7 mouse cellular contexts compared by ENCODE assay signal in the genomic region with DNA sequence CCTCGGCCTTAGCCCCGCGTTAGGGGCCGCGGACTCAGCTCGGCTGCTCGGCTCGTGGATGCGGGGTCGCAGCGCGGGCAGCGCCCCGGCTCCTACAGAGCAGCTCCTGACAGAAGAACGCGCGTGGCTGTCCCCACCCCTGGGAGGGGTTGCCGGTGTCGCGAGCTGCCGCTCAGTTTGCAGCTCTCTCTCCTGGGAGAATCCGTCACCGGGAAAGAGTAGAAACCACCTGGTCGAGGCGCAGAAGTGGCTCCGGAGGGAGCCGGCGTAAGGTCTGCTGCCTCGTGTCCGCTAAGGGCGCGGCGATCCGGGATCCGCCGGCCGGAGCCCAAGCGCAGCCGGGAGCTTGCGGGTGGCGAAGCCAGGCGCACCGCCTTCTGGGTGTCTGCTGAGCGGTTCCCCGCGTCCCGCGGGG. TPM values are rescaled to one million over a fixed set of nuclear protein-coding genes. Genes with fewer than 3 reads are reported as not detected.
DNase-seq lines count a peak whose midpoint lies in the region; ATAC-seq lines count a peak whose summit lies in the region.

No protein-coding gene starts in this region.

- DNase-seq in neural tube, embryonic 11.5 days (ENCODE audit: low spot score) = no peak
- no peak for DNase-seq in neural tube, embryonic 10.5 days (ENCODE audit: extremely low spot score, low spot score)
- peak; percentile 66 for DNase-seq in embryo, embryonic 11 days
- DNase-seq in hindbrain, embryonic 14.5 days (ENCODE audit: low spot score) = no peak
- DNase-seq in lung, postnatal 36 days = peak; percentile 63
- DNase-seq in layer of hippocampus, postnatal 10 days (ENCODE audit: low spot score in 2 of 2) = no peak
- DNase-seq in cerebellum, postnatal 25 days = no peak

- ATAC-seq in neural tube, embryonic 11.5 days (ENCODE audit: insufficient read depth, low FRiP score, low TSS enrichment) = peak; percentile 31
- peak; percentile 62 for ATAC-seq in hindbrain, embryonic 14.5 days (ENCODE audit: low FRiP score)

- H3K4me1 ChIP-seq in neural tube, embryonic 11.5 days (ENCODE audit: control insufficient read depth, insufficient read depth, low read length) = 0 out of 2 replicates have a peak, but pooled peaks cover 3% of the 10 kb centered on the region
- peaks cover 15% of the 10 kb centered on the region for H3K4me1 ChIP-seq in hindbrain, embryonic 14.5 days (replicated peaks; ENCODE audit: control insufficient read depth, insufficient read depth, low read length)

- no peaks in the 10 kb centered on the region for H3K9me3 ChIP-seq in neural tube, embryonic 11.5 days (ENCODE audit: control insufficient read depth, low read length)
- H3K9me3 ChIP-seq in hindbrain, embryonic 14.5 days (ENCODE audit: control insufficient read depth, low read length) = no peaks in the 10 kb centered on the region

- WGBS in neural tube, embryonic 11.5 days = under 1% methylated on average over 48 of the region's 48 CpGs
- under 1% methylated on average over 48 of the region's 48 CpGs for WGBS in hindbrain, embryonic 14.5 days

- H3K9ac ChIP-seq in neural tube, embryonic 11.5 days (ENCODE audit: low read length) = peak overlapping the region; percentile 67
- H3K9ac ChIP-seq in hindbrain, embryonic 14.5 days = peak overlapping the region; percentile 78

- peak overlapping the region; percentile 87 for H3K27ac ChIP-seq in neural tube, embryonic 11.5 days (ENCODE audit: low read depth, low read length)
- peak overlapping the region; percentile 98 for H3K27ac ChIP-seq in hindbrain, embryonic 14.5 days

- peak overlapping the region; percentile 99 for H3K4me2 ChIP-seq in neural tube, embryonic 11.5 days (ENCODE audit: low read depth)
- H3K4me2 ChIP-seq in hindbrain, embryonic 14.5 days (replicated peaks) = peak overlapping the region; percentile 97

- peak overlapping the region; percentile 66 for H3K4me3 ChIP-seq in neural tube, embryonic 11.5 days (ENCODE audit: low read depth, low read length)
- peak overlapping the region; percentile 73 for H3K4me3 ChIP-seq in hindbrain, embryonic 14.5 days (replicated peaks; ENCODE audit: low read length)

- 0 out of 2 replicates have a peak, but pooled peaks cover 6% of the 10 kb centered on the region for H3K27me3 ChIP-seq in neural tube, embryonic 11.5 days (ENCODE audit: control insufficient read depth, insufficient read depth, low read length)
- no peaks in the 10 kb centered on the region for H3K27me3 ChIP-seq in hindbrain, embryonic 14.5 days (ENCODE audit: control insufficient read depth, insufficient read depth, low read length)

- no peaks in the 10 kb centered on the region for H3K36me3 ChIP-seq in neural tube, embryonic 11.5 days (ENCODE audit: control insufficient read depth, insufficient read depth, low read length)
- H3K36me3 ChIP-seq in hindbrain, embryonic 14.5 days (replicated peaks; ENCODE audit: control insufficient read depth, insufficient read depth) = no peaks in the 10 kb centered on the region

RNA-seq across cellular contexts. Expression of a gene that starts 0.4 kb away (rescaled TPM):
- polyA plus RNA-seq in neural tube, embryonic 11.5 days (2014; fragmentation: Nextera tagmentation; extraction: Ambion mirVana) = 2.6 and 3.3 TPM in 2 replicates
- polyA plus RNA-seq in hindbrain, embryonic 14.5 days (2014; fragmentation: Nextera tagmentation; extraction: Ambion mirVana) = 12.3 and 15.0 TPM in 2 replicates
- 10 to 100 TPM; 29.0 to 33.2 TPM for total RNA-seq in layer of hippocampus, postnatal 10 days (2021)

RNA-seq across cellular contexts. Expression of a gene that starts 52.7 kb away (rescaled TPM):
- polyA plus RNA-seq in neural tube, embryonic 11.5 days (2014; fragmentation: Nextera tagmentation; extraction: Ambion mirVana) = 118 and 139 TPM in 2 replicates
- 105 and 111 TPM in 2 replicates for polyA plus RNA-seq in hindbrain, embryonic 14.5 days (2014; fragmentation: Nextera tagmentation; extraction: Ambion mirVana)
- total RNA-seq in layer of hippocampus, postnatal 10 days (2021) = 10 to 100 TPM; 78.9 to 86.8 TPM

Comparison
In these comparisons a context has a peak if more than half of its experiments do, and no peak if none do; other contexts are left out.
1. DNase-seq: peak in embryo, embryonic 11 days (single experiment) and lung, postnatal 36 days (single experiment); none in neural tube, embryonic 11.5 days (single experiment), neural tube, embryonic 10.5 days (single experiment), hindbrain, embryonic 14.5 days (single experiment), layer of hippocampus, postnatal 10 days (0 of 2) and cerebellum, postnatal 25 days (0 of 2).